Mouse (Mus musculus): ENCODE results near the gene Slc1a7. TPM values are rescaled to one million over a fixed set of nuclear protein-coding genes. Genes with fewer than 3 reads are reported as not detected.

The Slc1a7 gene
- total RNA-seq, 1 experiment: 0.18 TPM

DNA sequence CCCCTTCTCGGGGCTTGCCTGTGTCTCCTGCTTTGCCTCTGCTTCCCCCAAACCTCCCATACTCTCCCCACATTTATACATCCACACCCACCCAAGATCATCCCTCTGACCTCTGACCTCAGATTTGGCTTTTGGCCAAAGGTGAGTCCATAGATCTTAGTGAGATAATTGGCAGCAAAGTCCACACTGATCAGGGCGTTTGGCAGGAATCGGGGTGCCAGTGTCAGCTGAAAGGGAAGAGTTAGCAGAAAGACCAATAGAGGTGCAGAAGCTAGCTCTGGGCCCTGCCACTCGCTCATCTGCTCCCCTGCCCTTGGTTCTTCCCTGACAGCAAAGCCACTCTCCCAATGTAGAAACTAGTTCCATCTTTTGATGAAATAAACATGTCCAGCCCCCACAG lies 55.1 kb downstream of the Slc1a7 start:
- Histone ChIP-seq H3K36me3 (ENCODE audit: control insufficient read depth, insufficient read depth, low read length, poor library complexity, severe bottlenecking) (no peaks in the 10 kb centered on the region), H3K27ac (ENCODE audit: insufficient read depth, low read depth, low read length, poor library complexity, severe bottlenecking) (no peak overlapping the region), H3K4me3 (ENCODE audit: insufficient read depth in 1 of 2, low read depth in 1 of 2, low read length in 2 of 2, poor library complexity in 1 of 2, severe bottlenecking in 1 of 2) (no peak overlapping the region), H3K9ac (ENCODE audit: insufficient read depth, low read depth, low read length, poor library complexity, severe bottlenecking) (no peak overlapping the region), H3K9me3 (ENCODE audit: control insufficient read depth, insufficient read depth, low read depth, low read length) (no peaks in the 10 kb centered on the region), H3K4me1 (ENCODE audit: control insufficient read depth in 2 of 2, insufficient read depth in 2 of 2, low read length in 2 of 2, poor library complexity in 1 of 2) (peaks cover 0 to 7% of the 10 kb centered on the region in 2 experiments; a peak in 1 of 4 replicates)
- in situ Hi-C loops (cut with MboI; ENCODE audit: low sequenced_read_pairs in 2 of 2, unreplicated experiment in 2 of 2): no loop called here
- TF ChIP-seq ZNF384 (IDR thresholded peaks at IDR 0.05; ENCODE audit: low read depth, low read length) (no peak), MAFK (IDR thresholded peaks at IDR 0.05; ENCODE audit: insufficient read depth, low read depth, low read length) (no peak), HCFC1 (IDR thresholded peaks at IDR 0.05; ENCODE audit: borderline replicate concordance, insufficient read depth, low read length) (no peak), CHD2 (IDR thresholded peaks at IDR 0.05; ENCODE audit: low read depth, low read length) (no peak), ZC3H11A (IDR thresholded peaks at IDR 0.05; ENCODE audit: borderline replicate concordance, low read depth, low read length) (no peak)
- no peak for DNase-seq (ENCODE audit: low read depth, low spot score)

DNA sequence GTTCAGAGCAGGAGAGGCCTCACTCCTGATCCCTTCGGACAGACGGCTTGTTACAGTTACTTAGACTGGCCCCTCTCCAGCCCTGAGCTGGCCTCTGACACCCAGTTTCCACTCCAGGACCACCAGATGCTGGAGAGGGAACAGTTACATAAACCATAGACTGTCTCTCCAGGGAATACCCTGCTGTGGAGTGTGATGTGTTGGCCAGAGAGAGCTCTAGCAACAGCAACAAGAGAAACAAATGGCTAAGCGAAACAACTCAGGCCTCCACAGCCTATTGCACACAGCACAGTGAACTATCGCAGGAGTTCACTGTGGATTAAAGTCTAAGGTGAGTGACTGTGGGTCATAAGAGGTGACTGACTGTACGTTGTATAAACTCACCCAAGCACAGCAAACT lies 56.5 kb downstream of the Slc1a7 start:
- Histone ChIP-seq H3K36me3 (ENCODE audit: control insufficient read depth, insufficient read depth, low read length, poor library complexity, severe bottlenecking) (no peaks in the 10 kb centered on the region), H3K27ac (ENCODE audit: insufficient read depth, low read depth, low read length, poor library complexity, severe bottlenecking) (no peak overlapping the region), H3K4me1 (ENCODE audit: control insufficient read depth in 2 of 2, insufficient read depth in 2 of 2, low read length in 2 of 2, poor library complexity in 1 of 2) (peaks cover 0 to 7% of the 10 kb centered on the region in 2 experiments; a peak in 1 of 4 replicates), H3K9ac (ENCODE audit: insufficient read depth, low read depth, low read length, poor library complexity, severe bottlenecking) (no peak overlapping the region), H3K9me3 (ENCODE audit: control insufficient read depth, insufficient read depth, low read depth, low read length) (no peaks in the 10 kb centered on the region), H3K4me3 (ENCODE audit: insufficient read depth in 1 of 2, low read depth in 1 of 2, low read length in 2 of 2, poor library complexity in 1 of 2, severe bottlenecking in 1 of 2) (no peak overlapping the region)
- TF ChIP-seq ZNF384 (IDR thresholded peaks at IDR 0.05; ENCODE audit: low read depth, low read length) (no peak), CHD2 (IDR thresholded peaks at IDR 0.05; ENCODE audit: low read depth, low read length) (no peak), HCFC1 (IDR thresholded peaks at IDR 0.05; ENCODE audit: borderline replicate concordance, insufficient read depth, low read length) (no peak), MAFK (IDR thresholded peaks at IDR 0.05; ENCODE audit: insufficient read depth, low read depth, low read length) (no peak), ZC3H11A (IDR thresholded peaks at IDR 0.05; ENCODE audit: borderline replicate concordance, low read depth, low read length) (no peak)
- in situ Hi-C loops (cut with MboI; ENCODE audit: low sequenced_read_pairs in 2 of 2, unreplicated experiment in 2 of 2): no loop called here
- DNase-seq (ENCODE audit: low read depth, low spot score): no peak

DNA sequence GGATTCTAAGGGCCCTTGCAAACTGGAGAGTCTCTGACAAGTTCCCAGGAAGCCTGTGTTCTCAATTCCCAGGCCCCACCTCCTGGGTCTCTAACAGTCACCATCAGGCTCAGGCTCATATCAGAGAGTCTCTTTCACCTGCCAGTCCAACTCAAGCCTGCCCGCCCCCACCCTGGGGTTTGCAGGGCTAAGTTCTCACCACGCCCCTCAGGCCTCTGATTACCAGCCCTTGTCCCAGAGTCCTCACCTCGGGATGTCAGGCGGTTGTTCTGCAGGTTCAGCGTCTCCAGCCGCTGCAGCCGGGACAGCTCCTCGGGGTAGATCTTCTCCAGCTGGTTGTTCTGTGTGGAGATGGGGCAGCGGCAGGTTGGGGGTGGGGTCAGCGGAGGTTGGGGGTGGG lies 57.1 kb downstream of the Slc1a7 start:
- H3K36me3 ChIP-seq (ENCODE audit: control insufficient read depth, insufficient read depth, low read length, poor library complexity, severe bottlenecking): no peaks in the 10 kb centered on the region
- H3K9me3 ChIP-seq (ENCODE audit: control insufficient read depth, insufficient read depth, low read depth, low read length): no peaks in the 10 kb centered on the region
- peak; percentile 44 for DNase-seq (ENCODE audit: low read depth, low spot score)
- H3K4me3 ChIP-seq (ENCODE audit: insufficient read depth in 1 of 2, low read depth in 1 of 2, low read length in 2 of 2, poor library complexity in 1 of 2, severe bottlenecking in 1 of 2): no peak overlapping the region
- H3K9ac ChIP-seq (ENCODE audit: insufficient read depth, low read depth, low read length, poor library complexity, severe bottlenecking): no peak overlapping the region
- H3K4me1 ChIP-seq (ENCODE audit: control insufficient read depth in 2 of 2, insufficient read depth in 2 of 2, low read length in 2 of 2, poor library complexity in 1 of 2): peaks cover 0 to 7% of the 10 kb centered on the region in 2 experiments; a peak in 1 of 4 replicates
- in situ Hi-C loops (cut with MboI; ENCODE audit: low sequenced_read_pairs in 2 of 2, unreplicated experiment in 2 of 2): no loop called here
- TF ChIP-seq HCFC1 (IDR thresholded peaks at IDR 0.05; ENCODE audit: borderline replicate concordance, insufficient read depth, low read length) (no peak), MAFK (IDR thresholded peaks at IDR 0.05; ENCODE audit: insufficient read depth, low read depth, low read length) (no peak), ZNF384 (IDR thresholded peaks at IDR 0.05; ENCODE audit: low read depth, low read length) (no peak), ZC3H11A (IDR thresholded peaks at IDR 0.05; ENCODE audit: borderline replicate concordance, low read depth, low read length) (no peak), CHD2 (IDR thresholded peaks at IDR 0.05; ENCODE audit: low read depth, low read length) (no peak)
- H3K27ac ChIP-seq (ENCODE audit: insufficient read depth, low read depth, low read length, poor library complexity, severe bottlenecking): no peak overlapping the region

DNA sequence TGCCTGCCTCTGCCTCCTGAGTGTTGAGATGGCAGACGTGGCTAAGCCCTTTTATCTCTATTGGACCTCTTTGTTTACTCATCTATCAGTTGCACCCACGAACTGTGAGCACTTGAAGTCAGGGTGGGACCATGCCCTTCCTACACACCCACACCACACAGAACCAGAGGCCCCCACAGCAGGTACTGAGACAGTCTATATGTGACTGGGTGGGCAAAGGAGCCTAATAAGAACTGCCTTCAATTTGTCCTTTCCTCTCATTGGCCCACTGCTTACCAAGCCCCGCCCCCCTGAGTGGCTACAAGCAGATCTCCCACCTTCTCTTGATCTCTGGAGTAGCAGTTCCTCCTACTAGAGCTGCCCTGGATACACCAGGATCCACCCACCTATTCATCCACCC lies 58.1 kb downstream of the Slc1a7 start:
- Histone ChIP-seq H3K4me3 (ENCODE audit: insufficient read depth in 1 of 2, low read depth in 1 of 2, low read length in 2 of 2, poor library complexity in 1 of 2, severe bottlenecking in 1 of 2) (no peak overlapping the region), H3K27ac (ENCODE audit: insufficient read depth, low read depth, low read length, poor library complexity, severe bottlenecking) (no peak overlapping the region)
- in situ Hi-C loops (cut with MboI; ENCODE audit: low sequenced_read_pairs in 2 of 2, unreplicated experiment in 2 of 2): no loop called here

More for the DNA sequence above, 58.1 kb downstream of the Slc1a7 start:
- Histone ChIP-seq H3K4me1 (ENCODE audit: control insufficient read depth in 2 of 2, insufficient read depth in 2 of 2, low read length in 2 of 2, poor library complexity in 1 of 2) (peaks cover 0 to 12% of the 10 kb centered on the region in 2 experiments; a peak in 1 of 4 replicates), H3K36me3 (ENCODE audit: control insufficient read depth, insufficient read depth, low read length, poor library complexity, severe bottlenecking) (no peaks in the 10 kb centered on the region), H3K9me3 (ENCODE audit: control insufficient read depth, insufficient read depth, low read depth, low read length) (no peaks in the 10 kb centered on the region), H3K9ac (ENCODE audit: insufficient read depth, low read depth, low read length, poor library complexity, severe bottlenecking) (no peak overlapping the region)
- DNase-seq (ENCODE audit: low read depth, low spot score): no peak
- TF ChIP-seq HCFC1 (IDR thresholded peaks at IDR 0.05; ENCODE audit: borderline replicate concordance, insufficient read depth, low read length): no peak
- TF ChIP-seq CHD2 (IDR thresholded peaks at IDR 0.05; ENCODE audit: low read depth, low read length): no peak
- TF ChIP-seq MAFK (IDR thresholded peaks at IDR 0.05; ENCODE audit: insufficient read depth, low read depth, low read length): no peak
